Mouse (Mus musculus): ENCODE results near the gene Vmn2r12.
"Not testable (repeated sequence)": the region's sequence is repeated elsewhere in the genome, so short reads cannot be mapped to it uniquely, and the experiment has no call there.

Gene Vmn2r12

DNA sequence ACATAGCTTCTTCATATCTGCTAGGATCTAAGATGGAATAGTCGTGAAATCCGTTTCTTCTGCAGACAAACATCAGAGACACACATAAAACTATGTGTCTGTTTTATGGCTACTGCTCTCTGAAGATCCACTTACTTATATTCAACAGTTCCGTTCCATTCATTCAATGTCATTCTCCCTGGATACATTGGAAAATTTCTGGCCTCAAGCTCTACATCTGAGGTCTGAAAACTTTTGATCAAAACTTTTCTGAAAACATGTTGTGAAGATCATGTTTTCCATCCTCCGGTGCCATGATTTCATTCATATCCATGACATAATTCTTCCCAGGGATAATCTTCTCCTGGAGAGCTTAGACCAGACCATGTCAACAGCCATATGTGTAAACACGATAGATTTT is at the start of gene Vmn2r12:
Gene Vmn2r12 (minus strand): TSS at position 101 of the 400 bp plus-strand sequence.
- DNase-seq (ENCODE audit: low read depth), result not testable (repeated sequence)

DNA sequence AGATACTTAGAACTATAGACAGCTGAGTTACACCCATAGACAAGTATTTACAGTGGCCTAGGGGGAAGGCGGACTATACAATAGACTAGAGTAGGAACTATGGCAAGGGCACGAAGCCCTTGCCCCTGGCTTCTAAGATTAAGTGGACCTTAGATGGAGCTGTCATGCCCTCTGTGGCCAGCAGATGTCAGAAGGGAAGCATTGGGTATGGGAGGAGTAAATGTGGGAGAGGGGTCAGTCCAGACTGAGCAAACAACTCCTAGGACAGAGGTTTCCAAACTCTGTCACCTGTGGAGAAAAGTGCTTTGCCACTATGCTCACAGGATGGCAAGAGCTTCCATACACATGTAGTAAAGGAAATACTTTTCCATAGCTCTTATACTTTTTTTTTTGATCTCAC is 41.8 kb upstream of the Vmn2r12 start:
- DNase-seq (ENCODE audit: low read depth), result no peak

DNA sequence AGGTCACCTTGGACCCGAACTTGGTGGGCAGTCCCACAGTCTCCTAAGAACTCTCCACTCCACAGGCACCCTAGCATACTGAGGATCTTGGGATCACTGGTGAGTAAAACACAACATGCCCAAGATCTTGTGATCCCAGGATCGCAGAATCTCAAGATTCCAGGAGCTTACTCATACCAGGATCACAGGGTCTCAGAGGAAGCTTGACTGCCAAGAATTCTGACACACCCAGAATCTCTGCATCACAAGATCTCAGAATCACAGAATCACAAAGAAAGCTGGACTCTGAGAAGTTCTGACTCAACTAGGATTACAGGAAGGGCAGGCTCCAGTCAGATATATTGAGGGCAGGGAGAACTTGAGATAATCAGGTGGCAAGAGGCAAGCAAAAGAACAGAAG is 39.0 kb upstream of the Vmn2r12 start:
- DNase-seq (ENCODE audit: low read depth), result no peak

DNA sequence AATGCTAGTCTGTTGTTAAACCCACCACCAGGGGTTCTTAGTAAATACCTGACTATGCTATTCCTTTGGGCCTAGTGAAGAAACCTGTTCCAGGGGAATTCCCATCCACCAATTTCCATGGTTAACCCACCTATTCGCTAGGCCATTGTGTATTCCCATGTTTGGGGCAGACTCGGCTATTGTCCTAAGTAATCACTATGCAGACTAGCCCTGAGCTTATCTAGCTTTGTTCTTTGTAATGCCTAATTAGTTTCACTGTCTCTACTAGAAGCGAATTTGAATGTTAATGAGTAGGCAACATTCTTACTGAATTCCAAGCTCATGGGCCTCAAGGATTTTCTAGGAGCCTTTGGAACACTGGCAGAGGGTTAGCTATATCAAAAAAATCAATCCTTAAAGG is 1.3 kb downstream of the Vmn2r12 start:
- not testable (repeated sequence) for DNase-seq (ENCODE audit: low read depth)

DNA sequence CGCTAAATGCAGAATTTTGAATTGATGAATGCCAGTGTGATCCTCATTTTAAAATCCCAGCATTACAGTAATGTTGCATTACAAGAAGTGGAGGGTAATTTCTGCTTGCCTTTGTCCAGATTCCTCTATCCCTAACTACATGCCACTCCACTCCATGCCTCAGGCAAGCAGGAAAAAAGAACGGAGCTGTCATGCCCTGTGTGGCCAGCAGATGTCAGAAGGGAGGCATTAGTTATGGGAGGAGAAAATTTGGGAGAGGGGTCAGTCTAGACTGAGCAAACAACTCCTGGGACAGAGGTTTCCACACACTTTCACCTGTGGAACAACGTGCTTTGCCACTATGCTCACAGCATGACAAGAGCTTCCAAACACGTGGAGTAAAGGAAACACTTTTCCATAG is 25.7 kb downstream of the Vmn2r12 start:
- DNase-seq (ENCODE audit: low read depth), result not testable (repeated sequence)

DNA sequence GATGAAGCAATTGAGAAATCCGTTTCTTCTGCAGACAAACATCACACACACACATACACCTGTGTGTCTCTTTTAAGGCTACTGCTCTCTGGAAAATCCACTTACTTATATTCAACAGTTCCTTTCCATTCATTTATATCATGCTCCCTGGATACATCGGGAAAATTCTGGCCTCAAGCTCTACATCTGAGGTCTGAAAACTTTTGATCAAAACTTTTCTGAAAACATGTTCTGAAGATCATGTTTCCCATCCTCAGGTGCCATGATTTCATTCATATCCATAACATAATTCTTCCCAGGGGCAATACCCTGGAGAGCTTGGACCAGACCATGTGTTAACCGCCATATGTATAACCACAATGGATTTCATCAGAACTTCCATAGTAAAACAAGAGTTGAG is 38.3 kb downstream of the Vmn2r12 start, which contains the start of gene Vmn2r11:
Gene Vmn2r11 (minus strand): TSS at position 101 of the 400 bp plus-strand sequence.
- DNase-seq (ENCODE audit: low read depth), result not testable (repeated sequence)

DNA sequence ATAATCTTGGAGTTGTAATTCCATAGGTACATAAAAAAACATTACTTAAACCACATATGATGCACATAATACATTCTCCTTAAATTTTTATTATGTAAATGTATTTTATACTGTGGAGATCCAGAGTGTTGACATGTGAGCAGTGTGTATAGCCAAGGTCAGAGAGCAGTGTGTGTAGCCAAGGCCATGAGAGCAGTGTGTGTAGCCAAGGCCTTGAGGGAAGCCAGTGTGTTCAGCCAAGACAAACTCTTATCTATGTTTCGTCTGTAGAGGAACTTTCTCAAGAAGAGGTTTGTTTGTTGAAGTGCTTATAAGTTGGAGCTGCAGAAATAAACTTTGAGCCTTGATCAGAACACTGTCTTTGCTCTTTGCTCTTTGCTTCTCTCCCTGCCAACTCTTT is 42.5 kb downstream of the Vmn2r12 start:
- no peak for DNase-seq (ENCODE audit: low read depth)

All from c-Kit-positive CD71-negative TER-119-negative erythroid progenitor cells, embryonic 14.5 days (primary cell).